Mouse (Mus musculus) neural tube, embryonic 13.5 days (tissue): ENCODE data around the gene Prtn3. TPM values are rescaled to one million over a fixed set of nuclear protein-coding genes. Genes with fewer than 3 reads are reported as not detected.
A peak's percentile ranks its signal among the peaks of the same experiment; 100 is the strongest.

Experiments used
- ATAC-seq: fragments of 200-750 bp; cut with Nextera tagmentation; 2 replicates; pipeline ENCODE4 v1.8.0; 2017; ENCODE audit warnings: low read depth, mild to moderate bottlenecking, moderate TSS enrichment, moderate library complexity
- H3K27ac ChIP-seq: fragments of 300-500 bp; sonication (generic); replicated peaks from 2 replicates; pipeline ENCODE4 v1.5.1; 2015; ENCODE audit warnings: moderate library complexity, mild to moderate bottlenecking, inconsistent platforms
- H3K27me3 ChIP-seq: fragments of 300-500 bp; sonication (generic); 2 replicates; pipeline ENCODE4 v1.6.1; 2015; ENCODE audit warnings: mild to moderate bottlenecking, inconsistent platforms
- H3K36me3 ChIP-seq: fragments of 300-500 bp; sonication (generic); 2 replicates; pipeline ENCODE4 v1.6.1; 2015; ENCODE audit warnings: mild to moderate bottlenecking, inconsistent platforms
- H3K4me1 ChIP-seq: fragments of 300-500 bp; sonication (generic); replicated peaks from 2 replicates; pipeline ENCODE4 v1.6.1; 2015; ENCODE audit warnings: inconsistent platforms
- H3K4me2 ChIP-seq: fragments of 300-500 bp; sonication (generic); 2 replicates; pipeline ENCODE4 v1.6.1; 2015; ENCODE audit warnings: inconsistent platforms, mild to moderate bottlenecking, moderate library complexity
- H3K4me3 ChIP-seq: fragments of 300-500 bp; sonication (generic); 2 replicates; pipeline ENCODE4 v1.5.1; 2015; ENCODE audit warnings: mild to moderate bottlenecking, inconsistent platforms
- H3K9ac ChIP-seq: fragments of 300-500 bp; sonication (generic); 2 replicates; pipeline ENCODE4 v1.6.1; 2015; ENCODE audit warnings: moderate library complexity, mild to moderate bottlenecking, inconsistent platforms
- H3K9me3 ChIP-seq: fragments of 300-500 bp; sonication (generic); 2 replicates; pipeline ENCODE4 v1.6.1; 2016; ENCODE audit warnings: inconsistent platforms
- WGBS: fragments of 180-500 bp; shearing (Covaris S2); methylation state at CpG from one replicate; pipeline ENCODE4 v1.1.7; 2015; 5-methylcytosine and 5-hydroxymethylcytosine counted together
- polyA plus RNA-seq: library from polyadenylated mRNA; unstranded; fragments of >200 nt; fragmentation: Nextera tagmentation; extraction: Ambion mirVana; gene quantifications from 2 replicates; pipeline ENCODE4 v1.2.1, GENCODE M21; 2015

Prtn3 gene
- polyA plus RNA-seq, result 14.3 and 14.7 TPM in 2 replicates

DNA sequence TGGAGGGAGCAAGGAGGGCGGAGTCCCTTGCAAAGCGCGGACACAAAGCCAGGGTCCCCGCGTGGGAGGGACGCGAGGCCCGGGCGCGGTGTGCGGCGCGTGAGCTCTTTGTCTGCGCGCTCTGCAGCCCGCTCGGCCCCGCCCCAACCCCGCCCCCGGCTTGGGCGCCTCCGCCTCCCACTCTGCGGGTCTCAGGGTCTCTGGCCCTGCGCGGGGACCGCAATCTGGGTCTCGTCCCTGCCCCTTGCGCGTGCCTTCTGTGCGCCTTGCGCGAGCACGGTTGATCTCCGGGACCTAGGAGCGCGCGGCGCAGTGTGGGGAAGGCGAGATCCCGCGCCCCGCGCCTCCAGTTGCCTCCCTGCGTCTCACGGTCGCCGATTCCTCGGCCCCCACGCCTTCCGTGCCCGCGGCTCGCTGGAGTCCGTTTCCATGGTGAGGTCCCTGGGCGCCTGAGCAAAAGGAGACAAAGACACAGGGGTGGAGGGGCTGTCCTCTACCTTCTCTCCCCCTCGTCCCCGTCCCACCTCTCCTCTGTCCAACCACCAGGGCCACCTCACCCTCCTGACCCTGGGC, at the start of gene Prtn3, which contains the start of gene Plppr3:
Prtn3 (plus strand) TSS at position 187 of the 573 bp plus-strand sequence.
Plppr3 (minus strand) TSS at position 345 of the 573 bp plus-strand sequence.
- Histone ChIP-seq H3K4me2 (peak within 1 kb of the TSS; percentile 92), H3K9me3 (no peaks in the 10 kb centered on the region), H3K27ac (peak within 1 kb of the TSS; percentile 94), H3K9ac (peak within 1 kb of the TSS; percentile 97), H3K36me3 (peaks cover 25% of the 10 kb centered on the region), H3K4me1 (peaks cover 52% of the 10 kb centered on the region), H3K4me3 (peak within 1 kb of the TSS; percentile 66), H3K27me3 (no peaks in the 10 kb centered on the region)
- peak; percentile 92 for ATAC-seq
- WGBS, result under 1% methylated on average over 57 of the region's 57 CpGs

GRCm38 (mm10) chr10:79831583-79831982, 42.7 kb upstream of the Prtn3 start:
- no peaks in the 10 kb centered on the region for H3K9me3 ChIP-seq
- H3K4me3 ChIP-seq, result no peak overlapping the region
- no peak for ATAC-seq
- no peak overlapping the region for H3K9ac ChIP-seq
- H3K27ac ChIP-seq, result no peak overlapping the region
- H3K4me1 ChIP-seq, result no peaks in the 10 kb centered on the region
- WGBS, result 87% methylated on average over 3 of the region's 3 CpGs
- no peaks in the 10 kb centered on the region for H3K27me3 ChIP-seq
- H3K4me2 ChIP-seq, result no peak overlapping the region
- H3K36me3 ChIP-seq, result no peaks in the 10 kb centered on the region

- 0 out of 2 replicates have a peak overlapping the region, but pooled peaks have one; percentile 4 for H3K9ac ChIP-seq
- no peak overlapping the region for H3K27ac ChIP-seq
- ATAC-seq, result no peak
- 76% methylated on average over 7 of the region's 7 CpGs for WGBS
- no peak overlapping the region for H3K4me3 ChIP-seq
- H3K9me3 ChIP-seq, result no peaks in the 10 kb centered on the region
- no peaks in the 10 kb centered on the region for H3K36me3 ChIP-seq
- H3K4me1 ChIP-seq, result no peaks in the 10 kb centered on the region
- H3K4me2 ChIP-seq, result no peak overlapping the region
- no peaks in the 10 kb centered on the region for H3K27me3 ChIP-seq
These were observed 42.1 kb upstream of the Prtn3 start for GRCm38 (mm10) chr10:79832026-79832785.

GRCm38 (mm10) chr10:79832786-79833181, 41.5 kb upstream of the Prtn3 start:
- Histone ChIP-seq H3K36me3 (no peaks in the 10 kb centered on the region), H3K4me3 (no peak overlapping the region), H3K4me1 (no peaks in the 10 kb centered on the region), H3K9ac (no peak overlapping the region), H3K27me3 (no peaks in the 10 kb centered on the region), H3K4me2 (no peak overlapping the region), H3K9me3 (no peaks in the 10 kb centered on the region), H3K27ac (no peak overlapping the region)
- 80% methylated on average over 9 of the region's 9 CpGs for WGBS
- no peak for ATAC-seq

- no peak overlapping the region for H3K4me3 ChIP-seq
- no peaks in the 10 kb centered on the region for H3K27me3 ChIP-seq
- WGBS, result 24% methylated on average over 9 of the region's 9 CpGs
- no peaks in the 10 kb centered on the region for H3K4me1 ChIP-seq
- H3K9me3 ChIP-seq, result no peaks in the 10 kb centered on the region
- peak; percentile 42; the same call in 1 of the 2 replicates for ATAC-seq
- no peak overlapping the region for H3K4me2 ChIP-seq
- H3K27ac ChIP-seq, result no peak overlapping the region
- no peaks in the 10 kb centered on the region for H3K36me3 ChIP-seq
- no peak overlapping the region for H3K9ac ChIP-seq
These were observed 39.4 kb upstream of the Prtn3 start for GRCm38 (mm10) chr10:79834769-79835398.

- no peaks in the 10 kb centered on the region for H3K36me3 ChIP-seq
- ATAC-seq, result no peak
- peaks cover 17% of the 10 kb centered on the region for H3K4me1 ChIP-seq
- H3K27me3 ChIP-seq, result no peaks in the 10 kb centered on the region
- no peak overlapping the region for H3K4me3 ChIP-seq
- H3K27ac ChIP-seq, result no peak overlapping the region
- no peak overlapping the region for H3K4me2 ChIP-seq
- 97% methylated on average over 3 of the region's 3 CpGs for WGBS
- no peaks in the 10 kb centered on the region for H3K9me3 ChIP-seq
- H3K9ac ChIP-seq, result no peak overlapping the region
These were observed 37.4 kb upstream of the Prtn3 start for GRCm38 (mm10) chr10:79836918-79837317.

DNA sequence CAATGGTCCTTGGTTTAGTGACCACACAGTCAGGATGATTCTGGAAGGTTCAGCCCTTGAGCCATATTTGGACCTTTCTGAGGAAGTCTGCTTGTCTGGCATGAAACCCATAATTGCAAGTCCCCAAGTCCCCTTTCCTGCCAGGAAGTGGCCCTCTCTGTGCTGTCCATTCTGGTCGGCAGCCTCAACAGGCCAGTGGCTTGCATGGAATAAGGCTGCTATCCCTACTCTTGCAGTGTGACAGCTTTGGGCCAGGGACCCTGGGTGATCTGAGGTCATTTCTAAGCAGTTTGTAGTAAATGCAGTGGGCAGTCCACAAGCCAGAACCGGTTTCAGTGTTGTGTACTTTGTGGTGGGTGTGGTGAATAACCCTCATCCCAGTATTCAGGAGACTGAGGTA, 36.1 kb upstream of the Prtn3 start:
- Histone ChIP-seq H3K27ac (no peak overlapping the region), H3K9me3 (no peaks in the 10 kb centered on the region), H3K27me3 (no peaks in the 10 kb centered on the region), H3K36me3 (no peaks in the 10 kb centered on the region), H3K9ac (no peak overlapping the region), H3K4me2 (no peak overlapping the region), H3K4me3 (no peak overlapping the region), H3K4me1 (peaks cover 29% of the 10 kb centered on the region)
- no peak for ATAC-seq
- 75% methylated on average over 2 of the region's 2 CpGs for WGBS

DNA sequence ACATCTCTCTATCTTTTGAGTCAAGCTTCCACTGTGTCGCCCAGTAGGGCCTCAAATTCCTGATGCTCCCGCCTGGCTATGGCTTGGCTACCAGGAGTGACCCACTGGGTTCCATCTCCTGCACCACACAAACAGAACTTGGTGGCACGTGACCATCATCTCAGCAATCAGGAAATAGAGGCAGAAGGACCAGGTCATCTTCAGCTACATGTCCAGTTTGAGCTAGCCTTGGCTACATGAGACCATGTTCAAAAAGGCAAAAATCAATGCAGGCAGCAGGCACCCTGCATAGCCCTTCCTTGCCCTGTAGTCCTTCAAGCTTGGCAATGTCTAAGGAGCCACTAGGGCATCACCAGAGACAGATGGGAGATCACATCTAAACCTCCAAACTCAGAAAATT, 34.2 kb upstream of the Prtn3 start:
- H3K9me3 ChIP-seq, result no peaks in the 10 kb centered on the region
- H3K4me2 ChIP-seq, result peak overlapping the region; percentile 61
- H3K9ac ChIP-seq, result 0 out of 2 replicates have a peak overlapping the region, but pooled peaks have one; percentile 70
- no peaks in the 10 kb centered on the region for H3K27me3 ChIP-seq
- H3K27ac ChIP-seq, result peak overlapping the region; percentile 84
- no peak overlapping the region for H3K4me3 ChIP-seq
- 88% methylated on average over 3 of the region's 3 CpGs for WGBS
- H3K36me3 ChIP-seq, result no peaks in the 10 kb centered on the region
- ATAC-seq, result no peak
- peaks cover 38% of the 10 kb centered on the region for H3K4me1 ChIP-seq

DNA sequence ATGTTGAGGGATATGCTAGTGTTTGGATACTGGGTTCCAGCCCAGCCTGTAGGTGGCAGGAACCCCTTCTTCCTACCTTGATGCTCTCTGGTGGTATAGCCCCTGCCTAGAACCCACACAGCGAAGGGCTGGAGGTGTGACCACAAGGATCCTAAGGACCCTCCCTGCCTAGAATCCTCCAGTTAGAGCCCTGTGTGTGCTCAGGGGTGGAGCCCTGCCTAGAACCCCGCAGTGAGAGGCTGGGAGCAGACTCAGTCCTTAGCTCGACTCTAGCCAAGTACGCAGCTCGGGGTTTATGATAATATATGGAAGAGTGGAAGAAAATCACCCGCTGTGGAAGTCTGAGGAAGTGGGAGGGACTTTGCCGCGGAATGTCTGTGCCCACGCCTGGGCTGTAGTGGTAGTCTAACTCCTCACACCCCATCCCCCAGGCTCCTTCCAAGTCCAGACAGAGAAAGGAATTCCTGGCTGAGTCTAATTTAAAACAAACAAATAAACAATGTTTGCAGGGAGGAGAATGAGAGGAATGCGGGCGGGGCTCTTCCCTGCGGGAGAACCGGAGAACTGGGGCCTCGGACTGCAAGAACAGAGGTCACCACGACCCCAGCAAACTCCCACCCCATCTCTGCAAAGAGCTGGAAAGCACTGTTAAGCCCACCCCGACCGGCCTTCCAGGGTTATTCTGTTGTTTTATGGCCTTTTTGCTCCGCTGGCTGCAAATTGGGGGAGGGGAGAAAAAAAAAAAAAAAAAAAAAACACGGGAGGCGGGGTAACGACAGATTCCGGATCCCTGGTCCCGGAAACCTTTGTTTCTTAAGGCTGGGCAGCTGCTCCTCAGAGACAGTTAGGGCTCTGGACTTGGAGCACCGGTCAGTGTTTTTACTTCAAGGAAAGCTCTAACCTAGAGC, 33.4 kb upstream of the Prtn3 start:
- under 1% methylated on average over 24 of the region's 24 CpGs for WGBS
- Histone ChIP-seq H3K4me2 (peak overlapping the region; percentile 61), H3K4me3 (peak overlapping the region; percentile 31), H3K27me3 (no peaks in the 10 kb centered on the region), H3K9ac (peak overlapping the region; percentile 70), H3K36me3 (no peaks in the 10 kb centered on the region), H3K27ac (peak overlapping the region; percentile 84), H3K9me3 (no peaks in the 10 kb centered on the region), H3K4me1 (peaks cover 38% of the 10 kb centered on the region)
- ATAC-seq, result peak; percentile 84

DNA sequence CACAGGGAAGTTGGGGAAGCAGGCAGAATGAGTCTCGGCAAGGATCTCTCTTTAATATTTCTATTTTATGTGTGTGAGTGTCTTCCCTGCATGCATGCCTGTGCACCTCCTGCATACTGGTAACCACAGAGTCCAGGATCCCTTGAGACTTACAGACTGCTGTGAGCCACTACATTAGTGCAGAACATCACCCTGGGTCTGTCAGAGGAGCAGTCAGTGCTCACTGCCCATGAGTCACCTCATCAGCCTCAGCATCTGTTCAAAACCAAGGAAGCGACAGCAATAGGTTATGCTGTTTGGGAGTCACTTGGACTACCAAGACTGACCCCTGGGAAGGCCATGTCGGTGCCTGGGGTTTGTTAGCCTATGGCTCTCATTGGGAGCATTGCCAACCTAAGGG, 32.0 kb upstream of the Prtn3 start:
- Histone ChIP-seq H3K9me3 (no peaks in the 10 kb centered on the region), H3K9ac (0 out of 2 replicates have a peak overlapping the region, but pooled peaks have one; percentile 22), H3K4me2 (no peak overlapping the region), H3K4me3 (no peak overlapping the region), H3K27me3 (no peaks in the 10 kb centered on the region), H3K27ac (peak overlapping the region; percentile 49; the same call in 1 of the 2 replicates), H3K4me1 (peaks cover 38% of the 10 kb centered on the region), H3K36me3 (no peaks in the 10 kb centered on the region)
- no peak for ATAC-seq
- 68% methylated on average over 3 of the region's 3 CpGs for WGBS

GRCm38 (mm10) chr10:79843476-79843875, 30.8 kb upstream of the Prtn3 start:
- ATAC-seq, result no peak
- H3K36me3 ChIP-seq, result no peaks in the 10 kb centered on the region
- peaks cover 38% of the 10 kb centered on the region for H3K4me1 ChIP-seq
- no peak overlapping the region for H3K9ac ChIP-seq
- no peak overlapping the region for H3K4me2 ChIP-seq
- no peaks in the 10 kb centered on the region for H3K27me3 ChIP-seq
- no peak overlapping the region for H3K4me3 ChIP-seq
- 45% methylated on average over 6 of the region's 6 CpGs for WGBS
- H3K27ac ChIP-seq, result 0 out of 2 replicates have a peak overlapping the region, but pooled peaks have one; percentile 7
- H3K9me3 ChIP-seq, result no peaks in the 10 kb centered on the region
